Mouse (Mus musculus) layer of hippocampus, adult 11-12 months (tissue): ENCODE results near the gene Fbln1.

Source experiments
- DNase-seq: peaks from one replicate; pipeline ENCODE4 v3.0.0; 2022; ENCODE audit warnings: low spot score

Gene Fbln1

DNA sequence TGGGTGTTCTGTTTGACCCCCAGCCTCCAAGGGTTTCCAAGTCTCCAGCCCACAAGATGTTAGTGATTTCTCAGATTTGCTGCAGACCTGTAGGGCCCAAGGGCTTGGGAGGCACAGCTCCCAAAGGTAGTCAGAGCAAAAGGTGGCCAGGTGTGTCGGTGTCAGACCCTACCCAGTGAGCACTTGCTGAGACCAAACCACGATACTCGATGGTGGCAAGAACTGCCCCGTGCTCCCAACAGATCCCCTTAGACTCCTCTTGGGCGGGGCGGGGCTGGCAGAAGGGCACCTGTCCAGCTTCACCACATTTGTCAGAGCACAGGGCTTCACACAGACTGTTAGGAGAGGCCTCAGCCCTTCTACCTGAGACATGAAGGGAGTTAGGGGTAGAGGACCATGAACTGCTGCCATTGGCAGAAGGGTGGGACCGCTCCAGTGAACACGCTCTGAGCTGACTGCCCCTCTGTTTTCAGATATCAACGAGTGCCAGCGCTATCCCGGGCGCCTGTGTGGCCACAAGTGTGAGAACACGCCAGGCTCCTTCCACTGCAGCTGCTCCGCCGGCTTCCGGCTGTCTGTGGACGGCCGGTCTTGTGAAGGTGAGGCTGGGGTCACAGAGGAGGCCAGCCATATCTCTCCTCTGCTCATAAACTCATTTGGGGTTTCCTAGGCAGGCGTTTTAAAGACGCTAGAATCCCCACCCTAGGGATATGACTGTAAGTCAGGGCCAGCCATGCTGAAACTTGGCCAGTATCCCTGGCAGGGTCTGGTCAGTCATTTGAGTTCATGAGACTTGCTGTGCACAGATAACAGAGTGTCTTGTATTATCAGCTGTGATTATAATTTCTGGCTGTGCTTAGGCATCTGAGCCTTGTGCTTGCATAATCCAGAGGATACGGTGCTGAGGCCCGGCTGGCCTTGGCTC is 33.3 kb downstream of the Fbln1 start:
- no peak for DNase-seq

DNA sequence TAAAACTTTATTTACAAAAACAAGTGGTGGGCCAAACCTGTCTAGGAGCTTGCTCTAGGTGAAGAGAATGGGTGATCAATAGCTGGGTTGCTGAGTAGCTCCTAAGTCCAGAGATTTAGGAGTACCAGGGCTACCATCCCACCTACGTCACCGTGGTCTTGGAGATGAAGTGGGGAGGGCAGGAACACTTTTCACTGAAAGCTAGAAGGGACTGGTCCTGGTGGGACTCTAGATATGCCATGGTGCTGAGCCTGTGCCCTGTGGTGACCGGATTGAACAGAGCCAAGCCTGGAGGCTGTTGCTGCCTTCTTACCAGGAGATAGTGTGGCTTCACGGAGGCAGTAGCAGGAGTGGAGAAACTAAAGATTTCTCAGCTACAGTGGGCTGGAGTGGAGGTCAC is 34.3 kb downstream of the Fbln1 start:
- no peak for DNase-seq

DNA sequence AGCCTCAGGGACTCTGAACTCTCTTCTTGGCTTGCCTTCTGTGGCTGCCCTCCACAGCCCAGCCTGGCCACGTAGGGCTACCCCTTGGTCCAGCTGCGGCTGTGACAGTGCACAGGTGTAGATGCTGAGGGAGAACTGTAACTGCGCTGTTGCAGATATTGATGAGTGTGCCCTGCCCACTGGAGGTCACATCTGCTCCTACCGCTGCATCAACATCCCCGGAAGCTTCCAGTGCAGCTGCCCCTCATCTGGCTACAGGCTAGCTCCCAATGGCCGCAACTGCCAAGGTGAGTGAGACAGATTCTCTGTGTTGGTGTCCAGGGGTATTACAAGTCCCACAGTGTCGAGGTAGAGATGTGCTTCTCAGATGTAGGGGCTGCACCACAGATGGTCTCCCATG is 36.1 kb downstream of the Fbln1 start:
- no peak for DNase-seq

DNA sequence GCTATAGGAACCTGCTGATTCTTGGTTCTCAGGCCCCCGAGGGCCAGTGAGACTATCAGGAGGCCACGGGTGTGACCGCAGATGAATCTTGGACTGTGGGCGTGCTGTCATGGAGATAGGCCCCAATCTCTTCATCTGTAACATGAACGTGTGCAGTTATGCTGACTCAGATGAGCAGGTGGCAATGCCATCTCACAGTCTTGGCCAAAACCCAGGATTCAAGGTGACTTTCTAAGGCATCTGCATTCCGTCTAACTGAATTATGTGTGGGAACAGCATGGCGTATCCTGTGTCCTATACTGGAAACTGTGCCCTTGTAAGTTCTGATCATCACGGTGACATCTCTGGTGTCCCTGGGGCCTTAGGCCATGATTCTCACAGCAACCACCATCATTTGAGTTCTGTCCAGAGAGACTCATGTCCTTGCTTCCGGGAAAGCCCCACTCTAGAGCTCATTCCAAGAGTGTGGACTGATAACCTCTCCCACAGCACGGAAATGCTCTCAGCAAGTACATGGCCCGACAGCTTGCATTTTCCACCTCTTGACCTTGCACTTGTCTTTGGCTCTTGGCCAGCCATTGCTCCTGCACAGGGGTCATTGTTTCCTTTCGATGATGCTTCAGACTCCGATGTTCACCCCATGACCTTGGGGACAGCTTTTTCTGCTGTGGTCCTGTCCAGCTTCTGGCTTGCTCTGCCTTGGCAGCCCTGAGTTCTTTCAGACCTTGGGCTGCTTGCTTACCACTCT is 38.8 kb downstream of the Fbln1 start:
- no peak for DNase-seq

DNA sequence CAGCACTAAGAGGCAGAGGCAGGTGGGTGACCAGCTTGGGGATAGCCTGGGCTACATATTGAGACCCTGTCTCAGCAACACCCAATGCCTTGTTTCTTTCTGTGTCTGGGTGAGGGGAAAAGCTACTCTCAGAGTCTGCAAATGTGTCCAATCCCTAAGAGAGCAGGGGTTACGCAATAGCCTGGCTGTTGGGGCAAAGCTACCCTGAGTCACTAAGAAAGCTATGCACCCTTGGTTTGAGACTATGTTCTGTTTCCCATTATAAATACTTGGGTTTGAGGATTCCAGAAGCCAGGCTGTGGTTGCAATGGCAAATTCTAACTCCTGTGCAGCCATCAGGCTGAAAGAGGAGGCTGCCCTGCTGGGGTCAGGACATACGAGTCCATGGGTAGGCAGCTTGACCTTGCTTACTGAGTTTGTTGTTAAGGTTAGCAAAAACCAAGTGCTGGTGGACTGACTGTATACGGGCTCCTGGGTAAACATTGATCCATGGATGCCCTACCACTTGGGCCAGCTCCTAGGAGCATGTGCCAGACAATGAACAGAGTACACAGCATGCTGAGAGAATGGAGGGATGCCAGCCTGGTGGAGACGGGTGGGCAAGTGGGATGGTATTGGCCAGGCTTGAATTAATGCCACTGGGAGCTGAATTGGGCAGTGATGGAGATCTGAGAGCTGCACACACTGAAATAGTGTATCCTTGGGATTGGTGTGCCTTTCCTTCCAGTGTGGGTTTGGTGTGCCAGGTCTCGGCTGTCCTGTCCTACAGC is 39.7 kb downstream of the Fbln1 start:
- DNase-seq: no peak

DNA sequence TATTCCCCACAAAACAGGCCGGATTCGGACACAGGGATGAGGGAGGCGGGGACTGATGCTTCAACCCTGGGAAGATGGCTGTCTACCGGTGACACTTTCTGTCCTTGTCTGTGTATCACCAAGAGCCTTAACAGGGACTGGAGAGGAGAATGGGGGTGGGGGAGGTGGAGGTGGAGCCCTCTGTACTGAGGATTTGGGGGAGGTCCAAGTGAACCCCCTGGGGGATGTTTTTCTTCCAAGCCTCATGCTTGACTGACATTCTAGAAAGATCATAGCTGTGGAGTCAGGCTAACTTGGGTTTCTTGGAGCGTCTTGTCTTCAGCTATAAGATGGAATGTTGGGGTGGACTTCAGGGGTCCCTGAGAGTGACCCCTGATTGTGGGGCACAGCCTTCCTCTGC is 40.3 kb downstream of the Fbln1 start:
- no peak for DNase-seq

DNA sequence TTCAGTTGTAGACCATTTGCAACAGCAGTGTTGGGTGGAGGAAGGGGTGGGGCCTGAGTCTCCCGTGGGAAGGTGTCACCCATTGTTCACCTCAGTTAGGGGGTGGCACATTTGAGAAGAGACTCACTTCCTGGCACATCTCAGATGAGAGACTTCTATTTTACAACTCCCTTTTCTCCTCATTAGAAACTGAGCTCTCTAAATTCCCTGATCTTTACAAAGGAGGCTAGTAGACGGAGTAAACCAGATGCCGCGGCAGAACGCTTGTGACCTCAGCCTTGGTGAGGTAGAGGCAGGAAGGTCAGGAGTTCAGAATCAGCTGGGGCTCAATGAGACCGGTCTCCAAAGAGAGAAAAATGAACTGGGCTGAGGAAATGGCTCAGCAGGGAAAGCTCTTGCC is 41.2 kb downstream of the Fbln1 start:
- no peak for DNase-seq

DNA sequence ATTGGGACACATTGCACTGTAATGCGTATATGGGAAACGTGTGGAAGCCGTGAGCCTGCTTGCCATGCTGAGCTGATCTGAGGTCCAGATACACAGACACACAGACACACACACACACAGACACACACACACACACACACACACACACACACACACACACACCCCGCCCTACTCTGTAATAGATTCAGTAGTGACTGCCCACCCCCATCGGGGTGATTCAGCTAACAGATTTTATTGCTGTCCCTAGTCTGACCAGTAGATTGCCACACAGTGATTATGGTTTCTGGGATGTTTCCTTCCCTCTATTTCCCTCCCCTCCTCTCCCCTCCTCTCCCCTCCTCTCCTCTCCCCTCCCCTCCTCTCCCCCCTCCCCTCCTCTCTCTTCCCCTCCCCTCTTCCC is 42.6 kb downstream of the Fbln1 start:
- no peak for DNase-seq

DNA sequence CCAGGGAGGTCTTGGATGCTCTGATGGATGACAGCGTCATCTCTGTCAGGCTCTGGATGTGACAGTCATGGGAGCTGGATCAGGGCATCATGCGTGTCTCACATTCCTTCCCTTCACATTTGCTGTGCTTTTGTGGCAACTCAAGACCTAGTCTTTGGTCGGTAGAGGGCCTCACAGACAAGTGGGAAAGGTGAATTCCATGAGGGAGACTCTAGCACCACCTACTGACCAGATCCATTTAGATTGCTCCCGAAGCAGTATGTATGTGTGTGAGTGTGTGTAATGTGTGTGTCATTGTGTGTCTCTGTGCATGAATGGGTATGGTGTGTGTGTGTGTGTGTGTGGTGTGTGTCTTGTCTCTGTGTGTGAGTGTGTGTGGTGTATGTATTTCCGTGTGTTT is 43.5 kb downstream of the Fbln1 start:
- peak; percentile 87 for DNase-seq

DNA sequence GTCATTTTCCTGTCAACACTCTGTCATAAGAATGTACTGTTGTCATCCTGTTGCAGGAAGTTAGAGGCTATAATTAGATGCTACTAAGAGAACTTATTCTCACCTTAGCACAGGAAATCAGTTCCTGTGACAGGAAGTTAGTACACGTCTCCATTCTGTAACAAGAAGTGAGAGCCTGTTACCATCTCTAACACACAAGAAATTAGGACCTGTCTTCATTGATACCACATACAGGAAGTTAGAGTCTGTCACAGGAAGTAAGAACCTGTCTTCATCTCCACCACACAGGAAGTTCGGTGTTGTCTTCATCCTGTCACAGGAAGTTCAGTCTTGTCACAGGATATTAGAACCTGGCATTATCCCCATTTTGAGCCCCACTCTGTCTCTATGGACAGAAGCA is 44.7 kb downstream of the Fbln1 start:
- no peak for DNase-seq

DNA sequence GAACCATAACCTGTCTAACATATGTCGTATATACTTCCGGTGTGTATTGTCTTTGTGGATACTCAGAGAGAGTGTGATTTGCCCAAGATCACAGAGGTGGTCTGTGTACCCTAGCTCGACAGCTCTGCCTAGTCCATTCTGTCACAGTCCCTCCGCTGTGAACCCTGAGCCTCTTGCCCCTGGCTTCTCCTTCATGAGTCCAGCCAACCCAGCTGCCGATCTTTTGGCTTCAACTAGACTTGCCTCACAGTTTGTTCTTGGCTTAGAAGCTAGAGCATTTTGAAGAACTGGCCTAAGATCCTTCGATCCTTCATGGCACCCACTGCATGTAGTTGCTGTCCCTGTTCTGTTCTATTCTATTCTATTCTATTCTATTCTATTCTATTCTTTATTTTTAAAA is 46.7 kb downstream of the Fbln1 start:
- DNase-seq: no peak

DNA sequence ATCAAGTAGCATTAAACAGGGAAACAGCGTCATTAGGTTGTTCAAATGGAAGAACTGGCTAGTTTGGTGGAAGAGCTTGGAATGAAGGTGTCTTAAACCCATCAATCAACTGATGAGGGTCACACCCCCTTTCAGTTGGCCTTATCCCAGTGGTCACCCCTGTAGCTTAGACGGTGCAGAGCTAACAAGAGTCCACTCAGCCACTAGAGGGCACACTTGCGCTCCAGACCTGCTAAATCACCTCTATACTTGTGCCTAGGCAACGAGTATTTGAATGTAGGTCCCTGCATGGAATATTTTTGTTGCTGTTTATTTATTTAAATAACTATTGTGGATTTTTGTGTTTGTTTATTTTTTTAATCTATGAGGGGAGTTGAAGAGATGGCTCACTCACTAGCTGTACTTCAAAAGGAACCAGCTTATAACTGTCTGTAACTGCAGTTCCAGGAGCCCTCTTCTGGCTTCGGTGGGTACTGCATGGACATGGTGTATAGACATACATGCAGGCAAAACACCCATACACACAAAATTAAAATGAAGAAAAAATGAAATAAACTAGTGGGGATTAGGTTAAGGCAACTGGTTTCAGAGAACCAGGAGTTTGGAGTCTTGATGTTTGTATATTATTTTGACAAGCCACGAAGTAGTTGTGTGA is 52.2 kb downstream of the Fbln1 start:
- peak; percentile 42 for DNase-seq

DNA sequence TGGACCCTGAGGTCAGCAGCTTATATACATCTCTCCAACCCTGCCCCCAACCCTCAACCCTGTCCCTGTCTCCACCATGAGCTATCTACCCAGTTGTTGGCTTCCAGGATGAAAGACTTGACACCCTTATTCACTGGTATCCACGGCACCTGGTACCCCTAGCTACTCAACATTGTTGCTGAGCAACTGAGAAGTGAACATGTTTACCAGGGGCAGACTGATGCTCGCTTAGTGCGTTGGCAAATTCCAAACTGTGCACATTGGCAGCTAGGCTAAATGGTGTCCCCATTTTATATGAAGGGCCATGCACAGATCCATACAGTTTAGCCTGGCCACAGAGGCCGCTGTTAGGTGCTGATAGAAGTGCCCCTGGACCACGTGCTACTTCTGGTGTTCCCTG is 57.1 kb downstream of the Fbln1 start:
- DNase-seq: peak; percentile 50

DNA sequence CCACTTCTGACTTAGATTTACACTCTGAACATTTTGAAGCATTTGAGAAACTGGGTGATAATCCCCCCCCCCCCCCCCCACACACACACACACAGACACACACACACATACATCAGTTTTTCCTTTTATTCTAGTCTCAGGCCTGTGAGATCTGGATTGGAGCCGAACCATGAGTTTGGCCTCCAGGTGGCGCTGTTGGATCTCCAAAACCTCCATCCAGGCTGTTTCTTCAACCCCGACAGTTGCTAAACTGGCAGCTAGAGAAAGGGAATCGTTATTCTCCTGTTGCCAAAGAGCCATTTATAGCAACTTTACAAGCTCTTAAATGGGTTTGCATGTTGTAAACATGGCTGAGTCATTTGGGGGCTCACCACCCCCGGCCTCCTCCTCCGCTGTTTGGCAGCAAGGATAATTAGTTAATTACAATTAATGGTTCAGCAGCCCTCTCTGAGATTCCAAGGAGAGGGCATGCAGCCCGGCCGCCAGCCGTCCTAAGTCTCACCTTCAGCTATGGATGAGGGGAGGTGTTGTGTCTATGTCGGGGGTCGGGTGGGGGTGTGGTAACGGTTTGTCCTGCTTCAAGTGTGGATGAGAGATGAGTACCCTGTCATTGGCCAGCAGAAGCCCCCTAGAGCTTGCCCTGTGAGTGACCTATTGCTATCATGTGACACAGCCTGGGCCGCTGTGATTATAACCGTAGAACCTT is 61.1 kb downstream of the Fbln1 start:
- DNase-seq: peak; percentile 92

DNA sequence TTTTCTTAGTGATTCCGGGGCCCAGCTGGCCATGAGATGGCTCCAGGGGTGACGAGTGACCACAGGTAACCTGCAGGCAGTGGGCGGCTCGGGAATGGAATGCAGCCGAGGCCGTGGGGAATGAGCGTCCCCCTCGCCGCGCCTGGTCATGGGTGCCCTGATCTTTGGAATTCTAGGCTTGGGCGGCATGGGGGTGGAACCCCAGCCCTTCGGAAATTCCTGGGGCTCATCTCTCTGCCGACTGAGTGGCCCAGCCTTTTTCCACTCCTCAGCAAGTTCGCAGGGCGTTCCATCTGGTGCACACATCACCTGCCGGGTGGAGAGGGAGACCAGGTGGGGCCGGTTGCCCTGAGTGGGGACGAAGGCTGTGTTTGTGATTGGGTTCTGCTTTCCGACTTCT is 62.1 kb downstream of the Fbln1 start:
- DNase-seq: no peak

DNA sequence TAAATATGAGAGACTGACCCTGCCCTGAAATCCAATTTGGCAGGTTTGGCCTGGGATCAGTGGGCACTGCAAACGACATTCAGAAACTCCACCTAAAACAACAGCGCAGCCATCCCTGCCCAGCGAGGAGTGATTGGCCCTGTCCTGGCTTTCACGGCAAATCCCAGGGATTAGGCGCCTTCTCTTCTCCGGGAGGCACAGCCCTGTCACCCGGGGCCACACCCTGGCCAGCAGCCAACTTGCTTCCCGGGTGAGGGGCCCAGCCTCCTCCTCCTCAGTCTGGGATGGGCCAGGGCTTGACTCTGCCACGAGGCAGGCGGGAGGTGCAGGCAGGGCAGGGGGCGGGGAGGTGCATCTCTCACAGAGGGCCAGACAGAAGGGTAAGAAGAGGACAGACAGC is 67.2 kb downstream of the Fbln1 start:
- DNase-seq: no peak

DNA sequence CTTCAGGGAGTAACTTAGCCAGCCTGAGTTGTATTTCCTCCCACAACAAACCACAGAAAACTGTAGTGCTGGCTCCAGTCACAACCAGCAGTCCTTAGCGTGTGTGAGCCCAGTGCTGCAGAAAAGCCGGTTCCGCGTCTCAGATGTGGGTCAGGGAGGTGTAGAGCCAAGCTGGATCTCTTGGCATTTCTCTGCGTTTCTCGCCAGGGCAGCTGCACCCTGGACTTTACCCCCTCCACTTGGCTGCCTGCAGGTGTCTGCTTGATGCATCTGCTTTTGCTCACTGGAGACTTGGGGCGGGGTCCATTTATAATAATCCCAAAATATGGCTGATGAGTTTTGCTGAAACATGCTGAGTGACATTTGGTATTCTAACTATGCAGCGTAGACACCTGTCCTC is 71.5 kb downstream of the Fbln1 start:
- no peak for DNase-seq

DNA sequence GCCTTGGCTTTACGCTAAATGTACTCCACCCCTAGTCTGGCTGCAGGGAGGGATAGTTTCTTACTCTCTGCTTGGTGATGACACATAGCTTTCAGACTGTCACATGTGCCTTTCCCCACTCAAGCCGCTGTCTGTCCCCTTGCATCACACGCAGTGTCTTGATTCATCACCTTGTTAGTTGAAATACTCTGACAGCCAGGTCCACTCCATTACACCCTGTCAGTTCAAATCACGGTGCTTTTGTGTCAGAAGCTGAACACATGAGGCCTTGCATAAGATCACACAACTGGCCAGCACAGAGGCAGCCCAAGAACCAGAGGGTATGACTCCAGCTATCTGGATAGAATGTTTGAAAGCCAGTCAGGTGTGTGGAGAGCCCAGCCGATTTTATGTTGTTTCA is 73.2 kb downstream of the Fbln1 start:
- DNase-seq: no peak

DNA sequence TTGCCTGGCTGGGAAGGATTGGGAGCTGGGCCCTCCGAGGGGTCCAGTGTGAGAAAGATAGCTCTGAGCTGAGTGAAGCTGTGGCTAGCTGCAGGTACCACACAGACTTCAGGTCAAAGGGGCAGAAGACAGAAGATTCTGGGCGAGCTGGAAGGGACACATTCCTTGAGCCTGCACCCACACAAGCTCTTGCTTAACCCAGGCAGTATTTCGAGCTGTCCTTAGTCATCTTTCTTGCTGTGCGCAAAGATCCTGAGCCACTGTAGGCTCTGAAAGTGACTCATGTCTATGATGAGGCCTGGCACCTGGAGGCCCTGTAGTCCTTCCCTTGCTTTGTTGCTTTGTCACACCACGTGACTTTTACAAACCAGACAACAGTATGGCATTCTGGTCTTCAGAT is 76.3 kb downstream of the Fbln1 start:
- DNase-seq: no peak

DNA sequence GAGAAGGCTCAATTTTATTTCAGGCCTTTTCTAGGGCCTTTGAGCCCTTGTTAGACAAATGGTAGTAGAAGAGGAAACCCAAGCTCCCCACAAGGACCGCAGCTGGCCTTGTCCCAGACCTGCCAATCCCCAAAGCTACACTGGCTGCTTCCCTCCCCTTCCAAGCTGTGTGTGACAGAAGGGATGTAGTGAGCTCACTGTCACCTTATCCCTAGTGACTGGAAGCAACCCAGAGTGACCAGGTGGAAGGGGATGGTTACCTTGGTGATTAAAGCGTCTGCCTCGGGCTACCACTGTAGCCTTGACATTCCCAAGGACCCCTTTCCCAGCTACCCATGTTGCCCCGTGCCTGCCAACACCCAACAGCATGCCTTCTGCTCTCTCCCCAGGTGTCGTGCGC is 78.9 kb downstream of the Fbln1 start:
- no peak for DNase-seq

DNA sequence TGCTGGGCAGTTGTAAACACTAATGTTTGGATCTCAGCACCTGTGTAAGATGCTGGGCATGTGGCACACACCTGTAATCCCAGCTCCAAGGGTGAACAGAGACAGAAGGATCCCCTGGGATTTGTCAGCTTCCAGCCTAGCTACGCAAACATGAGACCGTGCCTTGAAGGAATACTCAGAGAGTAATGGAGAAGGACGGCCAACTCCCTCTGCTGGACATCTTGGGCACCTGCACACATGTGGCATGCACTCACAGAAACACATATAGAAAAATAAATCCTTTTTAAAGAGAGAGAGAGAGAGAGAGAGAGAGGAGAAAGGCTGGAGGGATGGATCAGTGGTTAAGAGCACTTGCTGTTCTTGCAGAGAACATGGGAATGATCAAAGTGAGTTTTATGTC is 88.9 kb downstream of the Fbln1 start:
- DNase-seq: no peak

DNA sequence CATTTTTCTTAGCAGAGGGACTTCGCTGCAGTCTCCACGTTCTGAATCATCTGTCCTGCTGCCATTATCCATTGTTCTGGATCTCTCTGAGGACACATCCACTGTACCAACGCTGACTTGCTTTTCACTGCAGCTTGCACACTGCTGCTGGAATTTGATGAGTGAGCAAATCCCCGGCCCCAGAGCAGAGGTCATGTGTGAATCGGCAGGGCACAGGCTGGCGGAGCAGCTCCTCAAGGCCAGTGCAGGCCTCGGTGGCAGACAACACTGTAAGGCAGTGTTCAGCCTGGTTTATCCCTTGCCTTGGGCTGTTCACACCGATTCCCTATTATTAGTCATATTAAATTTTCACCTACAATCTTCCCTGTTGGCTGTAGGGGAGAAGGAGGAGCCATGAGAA is 89.8 kb downstream of the Fbln1 start:
- no peak for DNase-seq
